Mouse (Mus musculus): ENCODE data around the gene Cfd. TPM values are rescaled to one million over a fixed set of nuclear protein-coding genes. Genes with fewer than 3 reads are reported as not detected.

The Cfd gene
- polyA plus RNA-seq, 1 experiment, result not detected

- no peaks in the 10 kb centered on the region for H3K27me3 ChIP-seq (ENCODE audit: control insufficient read depth, insufficient read depth, insufficient read length)
These were observed 28.4 kb upstream of the Cfd start for GRCm38 (mm10) chr10:79862049-79862788.

GRCm38 (mm10) chr10:79862925-79863324 lies 27.7 kb upstream of the Cfd start:
- TF ChIP-seq FOSL1 (IDR thresholded peaks at IDR 0.05; ENCODE audit: insufficient read depth, low read length, poor library complexity, severe bottlenecking), result no peak
- no peak for TF ChIP-seq MYOD1 (IDR thresholded peaks at IDR 0.05; ENCODE audit: control insufficient read depth, insufficient read length, low read depth)
- TF ChIP-seq CEBPB (IDR thresholded peaks at IDR 0.05; ENCODE audit: low read depth), result no peak
- TF ChIP-seq MAX (IDR thresholded peaks at IDR 0.05), result no peak
- no peak for TF ChIP-seq CTCF (IDR thresholded peaks at IDR 0.05; ENCODE audit: control insufficient read depth, insufficient read depth, insufficient read length)
- peaks cover 71% of the 10 kb centered on the region for H3K36me3 ChIP-seq (ENCODE audit: control insufficient read depth, insufficient read depth)

More at GRCm38 (mm10) chr10:79862049-79862788, 28.4 kb upstream of the Cfd start:
- Histone ChIP-seq H3K79me3 (ENCODE audit: low read depth) (peaks cover 43% of the 10 kb centered on the region), H3K36me3 (ENCODE audit: control insufficient read depth, insufficient read depth) (peaks cover 78% of the 10 kb centered on the region), H3ac (ENCODE audit: control insufficient read depth, insufficient read length, low read depth) (no peak overlapping the region), H3K79me2 (ENCODE audit: control insufficient read depth, insufficient read depth) (peaks cover 55% of the 10 kb centered on the region), H3K4me3 (ENCODE audit: insufficient read depth, poor library complexity, severe bottlenecking) (no peak overlapping the region)
- TF ChIP-seq USF1 (IDR thresholded peaks at IDR 0.05; ENCODE audit: low read depth) (no peak), MYOD1 (IDR thresholded peaks at IDR 0.05; ENCODE audit: control insufficient read depth, insufficient read length, low read depth) (no peak), MAX (IDR thresholded peaks at IDR 0.05) (no peak), MYOG (IDR thresholded peaks at IDR 0.05; ENCODE audit: control insufficient read depth, extremely low read depth, insufficient read length) (no peak), FOSL1 (IDR thresholded peaks at IDR 0.05; ENCODE audit: insufficient read depth, low read length, poor library complexity, severe bottlenecking) (no peak), CTCF (IDR thresholded peaks at IDR 0.05; ENCODE audit: control insufficient read depth, insufficient read depth, insufficient read length) (no peak), CEBPB (IDR thresholded peaks at IDR 0.05; ENCODE audit: low read depth) (no peak)

GRCm38 (mm10) chr10:79864351-79865188 lies 26.1 kb upstream of the Cfd start:
- no peak overlapping the region for H3ac ChIP-seq (ENCODE audit: control insufficient read depth, insufficient read length, low read depth)
- no peaks in the 10 kb centered on the region for H3K27me3 ChIP-seq (ENCODE audit: control insufficient read depth, insufficient read depth, insufficient read length)
- TF ChIP-seq CEBPB (IDR thresholded peaks at IDR 0.05; ENCODE audit: low read depth) (no peak), MYOG (IDR thresholded peaks at IDR 0.05; ENCODE audit: control insufficient read depth, extremely low read depth, insufficient read length) (no peak), FOSL1 (IDR thresholded peaks at IDR 0.05; ENCODE audit: insufficient read depth, low read length, poor library complexity, severe bottlenecking) (no peak), MAX (IDR thresholded peaks at IDR 0.05) (no peak), USF1 (IDR thresholded peaks at IDR 0.05; ENCODE audit: low read depth) (no peak), CTCF (IDR thresholded peaks at IDR 0.05; ENCODE audit: control insufficient read depth, insufficient read depth, insufficient read length) (no peak), MYOD1 (IDR thresholded peaks at IDR 0.05; ENCODE audit: control insufficient read depth, insufficient read length, low read depth) (no peak)
- peaks cover 31% of the 10 kb centered on the region for H3K79me2 ChIP-seq (ENCODE audit: control insufficient read depth, insufficient read depth)
- H3K4me3 ChIP-seq (ENCODE audit: insufficient read depth, poor library complexity, severe bottlenecking), result no peak overlapping the region
- H3K36me3 ChIP-seq (ENCODE audit: control insufficient read depth, insufficient read depth), result peaks cover 54% of the 10 kb centered on the region
- peaks cover 20% of the 10 kb centered on the region for H3K79me3 ChIP-seq (ENCODE audit: low read depth)

More at GRCm38 (mm10) chr10:79862925-79863324, 27.7 kb upstream of the Cfd start:
- H3K27me3 ChIP-seq (ENCODE audit: control insufficient read depth, insufficient read depth, insufficient read length), result no peaks in the 10 kb centered on the region
- H3K79me2 ChIP-seq (ENCODE audit: control insufficient read depth, insufficient read depth), result peaks cover 48% of the 10 kb centered on the region
- H3K79me3 ChIP-seq (ENCODE audit: low read depth), result peaks cover 36% of the 10 kb centered on the region
- no peak overlapping the region for H3K4me3 ChIP-seq (ENCODE audit: insufficient read depth, poor library complexity, severe bottlenecking)
- no peak overlapping the region for H3ac ChIP-seq (ENCODE audit: control insufficient read depth, insufficient read length, low read depth)

- TF ChIP-seq CEBPB (IDR thresholded peaks at IDR 0.05; ENCODE audit: low read depth) (no peak), MYOG (IDR thresholded peaks at IDR 0.05; ENCODE audit: control insufficient read depth, extremely low read depth, insufficient read length) (no peak), FOSL1 (IDR thresholded peaks at IDR 0.05; ENCODE audit: insufficient read depth, low read length, poor library complexity, severe bottlenecking) (no peak), MYOD1 (IDR thresholded peaks at IDR 0.05; ENCODE audit: control insufficient read depth, insufficient read length, low read depth) (no peak), MAX (IDR thresholded peaks at IDR 0.05) (no peak), USF1 (IDR thresholded peaks at IDR 0.05; ENCODE audit: low read depth) (no peak), CTCF (IDR thresholded peaks at IDR 0.05; ENCODE audit: control insufficient read depth, insufficient read depth, insufficient read length) (no peak)
- H3K4me3 ChIP-seq (ENCODE audit: insufficient read depth, poor library complexity, severe bottlenecking), result no peak overlapping the region
- no peak overlapping the region for H3ac ChIP-seq (ENCODE audit: control insufficient read depth, insufficient read length, low read depth)
- no peaks in the 10 kb centered on the region for H3K27me3 ChIP-seq (ENCODE audit: control insufficient read depth, insufficient read depth, insufficient read length)
- peaks cover 48% of the 10 kb centered on the region for H3K36me3 ChIP-seq (ENCODE audit: control insufficient read depth, insufficient read depth)
- H3K79me3 ChIP-seq (ENCODE audit: low read depth), result peaks cover 14% of the 10 kb centered on the region
- H3K79me2 ChIP-seq (ENCODE audit: control insufficient read depth, insufficient read depth), result peaks cover 25% of the 10 kb centered on the region
These were observed 25.5 kb upstream of the Cfd start for GRCm38 (mm10) chr10:79865189-79865601.

GRCm38 (mm10) chr10:79865801-79866295 lies 24.8 kb upstream of the Cfd start:
- TF ChIP-seq CTCF (IDR thresholded peaks at IDR 0.05; ENCODE audit: control insufficient read depth, insufficient read depth, insufficient read length) (peak; percentile 21), MYOD1 (IDR thresholded peaks at IDR 0.05; ENCODE audit: control insufficient read depth, insufficient read length, low read depth) (no peak)
- Histone ChIP-seq H3K4me3 (ENCODE audit: insufficient read depth, poor library complexity, severe bottlenecking) (no peak overlapping the region), H3K79me2 (ENCODE audit: control insufficient read depth, insufficient read depth) (peaks cover 18% of the 10 kb centered on the region), H3ac (ENCODE audit: control insufficient read depth, insufficient read length, low read depth) (no peak overlapping the region), H3K27me3 (ENCODE audit: control insufficient read depth, insufficient read depth, insufficient read length) (no peaks in the 10 kb centered on the region), H3K79me3 (ENCODE audit: low read depth) (peaks cover 9% of the 10 kb centered on the region), H3K36me3 (ENCODE audit: control insufficient read depth, insufficient read depth) (peaks cover 42% of the 10 kb centered on the region)
